Mouse (Mus musculus) adrenal gland, postnatal 36 days (tissue): Measurements from ENCODE around the gene Donson. TPM values are rescaled to one million over a fixed set of nuclear protein-coding genes. Genes with fewer than 3 reads are reported as not detected.
A peak's percentile ranks its signal among the peaks of the same experiment; 100 is the strongest.
"Not testable (repeated sequence)": the region's sequence is repeated elsewhere in the genome, so short reads cannot be mapped to it uniquely, and the experiment has no call there.

Experiments
- DNase-seq, 2 experiments: peaks; one replicate each; pipeline ENCODE4 v3.0.0; 2021; ENCODE audit warnings: mixed read lengths in 1 of 2
- total RNA-seq, 2 experiments: library from RNA; stranded (reverse); gene quantifications; 2 replicates each; pipeline ENCODE4 v1.2.3; 2021

The Donson gene
- total RNA-seq, 2 experiments from 2014 or later, result 5.3 to 5.4 TPM

DNA sequence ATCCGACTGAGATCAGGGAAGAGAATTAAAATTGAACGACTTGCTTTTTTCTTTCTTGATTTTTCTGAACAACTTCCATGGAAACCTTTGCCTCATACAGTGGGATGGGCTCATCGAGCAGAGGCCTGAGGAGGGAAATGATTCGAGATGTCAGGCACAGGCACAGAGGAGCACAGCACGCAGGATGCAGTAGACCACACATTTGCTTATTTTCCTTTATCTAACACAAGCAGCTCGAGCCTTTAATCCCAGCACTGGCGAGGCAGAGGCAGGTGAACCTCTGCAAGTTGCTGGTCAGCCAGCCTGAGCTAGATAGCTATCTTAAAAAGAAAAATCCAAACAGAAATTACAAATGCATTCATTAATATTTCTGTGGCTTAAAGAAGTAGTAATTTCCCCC is 1.2 kb upstream of the Donson start:
- no peak for DNase-seq

DNA sequence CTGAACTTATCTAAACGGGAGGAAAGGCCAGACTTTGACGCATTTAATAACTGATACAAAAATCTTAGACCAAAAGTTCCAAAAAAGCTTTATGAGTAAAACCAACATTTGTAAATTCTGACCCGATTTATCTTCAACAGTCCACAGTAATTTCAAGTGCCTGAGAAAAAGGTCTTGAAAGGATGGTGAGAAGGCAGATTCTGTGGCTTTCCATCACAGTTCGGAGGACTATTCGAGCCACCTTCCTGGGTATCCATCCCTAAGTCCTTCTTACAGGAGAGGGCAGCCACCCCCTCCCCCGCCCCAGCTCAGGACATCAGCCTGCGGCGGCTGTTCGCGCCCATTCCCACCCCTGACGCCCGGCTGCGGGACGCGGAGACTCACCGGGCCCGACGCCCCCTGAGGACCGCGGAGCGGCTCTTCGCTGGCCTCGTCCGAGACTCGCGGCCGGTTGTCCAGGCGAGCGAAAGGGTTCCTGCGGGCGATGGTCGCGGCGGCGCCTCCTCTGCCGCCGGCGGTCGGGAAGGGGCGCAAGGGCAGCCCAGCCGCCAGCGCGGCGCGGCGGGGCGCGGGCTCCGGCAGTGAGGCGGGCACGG is 449 bp downstream of the Donson start:
- no peak for DNase-seq

DNA sequence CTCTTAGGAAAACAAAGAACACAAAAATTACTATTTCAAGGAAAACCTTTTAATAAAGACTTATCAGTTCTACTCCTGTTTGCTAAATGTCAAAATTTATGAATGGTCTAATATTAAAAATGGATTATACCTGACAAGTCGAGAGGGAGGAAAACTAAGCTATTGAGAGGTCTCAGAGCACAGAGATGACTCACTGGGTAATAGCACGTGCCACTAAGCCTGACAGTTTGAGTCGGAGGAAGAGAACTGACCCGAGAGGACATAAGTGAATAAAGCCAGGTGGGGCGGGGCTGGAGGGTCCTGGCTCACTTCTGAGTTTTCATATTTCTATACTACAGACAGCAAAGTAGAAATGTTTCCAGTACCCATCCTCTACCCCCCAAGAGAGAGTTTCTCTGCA is 2.2 kb downstream of the Donson start:
- no peak for DNase-seq

DNA sequence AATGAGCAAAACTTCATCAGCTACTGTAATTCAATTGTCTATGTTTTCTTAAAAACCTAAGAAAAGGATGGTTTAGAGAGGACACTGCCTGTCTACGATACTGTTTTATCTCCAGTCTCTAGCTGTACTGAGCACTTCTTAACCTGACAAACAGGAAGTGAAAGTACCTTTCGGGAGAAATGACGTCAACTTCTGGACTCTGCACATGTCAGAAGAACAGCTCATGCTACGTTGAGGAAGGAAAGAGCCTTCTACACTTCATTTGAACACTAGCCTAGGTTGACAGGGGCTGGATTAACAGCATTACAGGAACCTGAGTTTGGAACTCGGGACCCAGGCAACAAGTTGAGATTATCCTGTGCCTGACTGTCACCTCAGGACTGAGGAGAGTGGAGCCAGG is 3.0 kb downstream of the Donson start:
- DNase-seq, result no peak

DNA sequence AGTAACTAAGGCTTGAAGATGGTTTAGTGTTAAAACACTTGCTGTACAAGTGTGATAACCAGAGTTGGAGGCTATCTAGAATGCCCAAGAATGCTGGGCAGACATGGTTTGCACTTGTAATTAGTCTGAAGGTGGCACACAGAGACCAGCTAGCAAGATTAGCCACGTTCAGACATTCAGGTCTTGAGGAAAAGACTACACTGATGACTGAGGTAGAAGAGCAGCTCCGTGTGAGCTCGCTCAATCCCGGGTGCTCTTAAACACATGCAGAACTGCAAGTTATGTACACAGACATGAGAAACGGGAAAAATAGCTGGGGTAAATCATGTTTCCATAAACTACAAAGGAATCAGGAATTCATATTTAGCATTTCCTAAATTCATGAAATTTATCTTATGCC is 7.9 kb downstream of the Donson start:
- DNase-seq, result no peak

DNA sequence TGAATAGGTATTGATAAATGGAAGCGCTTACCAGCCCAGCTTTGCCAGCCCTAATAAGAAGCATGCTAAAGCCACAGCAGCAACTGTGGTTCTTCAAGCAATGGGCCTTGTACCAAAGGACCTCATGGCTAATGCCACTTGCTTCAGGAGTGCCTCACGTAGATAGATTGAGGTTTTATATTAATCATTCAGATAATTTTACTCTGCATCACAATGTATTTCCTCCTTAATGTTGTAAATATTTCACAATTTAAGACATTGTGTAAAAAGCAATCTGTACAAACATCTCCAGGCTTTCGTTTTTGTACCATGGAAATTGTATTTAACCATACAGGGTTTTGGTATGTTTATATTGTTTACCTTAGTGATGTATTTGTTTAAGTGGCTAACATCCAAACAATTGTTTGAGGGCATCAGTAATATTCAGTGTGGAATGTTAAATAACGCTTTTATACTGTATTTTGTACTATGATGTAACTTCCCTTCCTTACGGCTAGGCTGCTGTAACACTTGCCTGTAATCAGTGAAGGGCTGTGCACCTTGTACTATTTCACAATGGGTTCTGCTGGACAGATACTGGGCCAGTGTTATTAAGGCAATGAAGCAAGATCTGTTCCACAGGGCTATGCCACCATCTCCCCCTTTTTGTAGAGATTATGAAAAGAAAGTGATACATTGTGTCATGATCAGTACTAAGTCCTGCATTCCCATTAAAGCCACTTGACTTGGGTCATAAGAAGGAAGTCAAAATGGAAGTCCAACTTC is 10.2 kb downstream of the Donson start:
- no peak for DNase-seq

DNA sequence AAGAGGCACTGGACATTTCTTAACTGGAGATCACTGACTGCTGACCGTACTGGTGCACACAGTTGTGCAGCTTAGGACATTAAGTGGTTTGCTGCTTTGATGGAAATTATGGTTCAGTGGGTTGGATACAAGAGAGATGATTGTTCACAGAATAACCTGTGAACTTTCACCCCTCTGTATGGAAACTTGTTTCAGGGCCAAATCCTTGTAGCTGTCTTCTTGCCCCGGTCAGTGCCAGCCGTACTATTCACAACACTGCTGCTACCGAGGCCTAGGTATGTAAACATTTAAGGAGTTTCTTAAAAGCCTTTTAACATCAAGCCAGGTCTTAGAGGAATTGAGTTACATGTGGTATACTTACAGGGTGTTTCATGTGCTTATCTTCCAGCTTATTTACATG is 14.1 kb downstream of the Donson start:
- no peak for DNase-seq

DNA sequence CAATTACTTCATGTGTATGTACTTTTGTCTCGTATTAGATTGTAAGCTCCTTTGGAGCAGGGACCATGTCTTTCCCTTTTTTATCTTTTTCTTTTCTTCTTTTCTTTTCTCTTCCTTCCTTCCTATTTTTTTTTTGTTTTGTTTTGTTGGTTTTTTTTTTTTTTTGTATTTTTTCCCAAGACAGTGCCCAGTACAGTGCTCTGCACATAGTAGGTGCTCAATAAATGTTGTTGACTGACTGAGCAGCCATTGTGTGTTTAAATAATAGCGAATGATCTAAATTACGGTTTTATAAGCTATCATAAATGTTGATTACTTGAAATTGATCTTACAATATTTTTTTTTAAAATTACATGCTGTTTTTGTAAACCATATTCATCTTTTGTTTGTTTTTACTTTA is 24.8 kb downstream of the Donson start:
- DNase-seq, result no peak

DNA sequence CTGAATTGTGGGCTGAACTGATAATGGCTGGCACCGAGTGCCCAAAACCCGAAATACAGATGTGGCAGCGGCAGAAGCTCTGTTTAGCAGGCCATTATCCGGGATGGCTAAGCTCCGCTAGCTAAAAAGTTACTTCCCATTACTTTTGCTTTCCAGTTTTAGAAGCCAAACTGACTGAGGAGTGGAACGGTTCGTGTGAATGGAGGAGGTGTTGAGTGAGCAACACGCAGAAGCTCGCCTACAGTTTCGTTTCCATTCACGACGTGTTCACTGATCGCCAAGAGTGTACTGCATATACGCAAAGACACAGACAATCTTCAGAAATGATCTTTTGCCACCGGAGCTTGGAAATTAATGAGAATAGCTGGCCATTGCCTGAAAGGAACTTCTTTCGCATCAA is 26.2 kb downstream of the Donson start:
- DNase-seq, result no peak

DNA sequence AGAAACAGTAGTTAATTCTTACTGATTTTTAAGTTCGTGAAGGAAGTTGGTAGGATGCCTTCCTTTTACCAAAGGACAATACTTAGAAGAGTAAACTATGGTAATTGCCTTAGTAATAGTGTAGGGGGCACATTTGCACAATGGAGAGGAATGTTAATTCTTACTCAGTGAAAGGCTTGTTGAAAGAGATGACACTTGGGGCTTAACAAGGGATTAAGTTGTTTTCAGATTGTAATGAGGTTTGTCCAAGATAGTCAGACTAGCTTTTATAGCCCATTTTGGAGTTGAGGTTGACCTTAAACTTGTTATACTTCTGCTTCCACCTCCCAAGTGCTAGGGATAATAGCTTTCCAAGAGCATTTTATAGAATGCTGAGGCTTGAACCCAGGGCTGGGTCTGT is 27.2 kb downstream of the Donson start:
- no peak for DNase-seq

DNA sequence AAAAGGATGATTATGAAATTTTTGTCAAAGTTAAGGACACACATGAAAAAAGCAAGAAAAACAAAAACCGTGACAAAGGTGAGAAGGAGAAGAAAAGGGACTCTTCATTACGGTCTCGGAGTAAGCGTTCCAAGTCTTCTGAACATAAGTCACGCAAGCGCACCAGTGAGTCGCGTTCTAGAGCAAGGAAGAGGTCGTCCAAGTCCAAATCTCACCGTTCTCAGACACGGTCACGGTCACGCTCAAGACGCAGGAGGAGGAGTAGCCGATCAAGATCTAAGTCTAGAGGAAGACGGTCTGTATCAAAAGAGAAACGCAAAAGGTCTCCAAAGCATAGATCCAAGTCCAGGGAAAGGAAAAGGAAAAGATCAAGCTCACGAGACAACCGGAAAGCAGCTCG is 28.8 kb downstream of the Donson start:
- DNase-seq, result no peak

DNA sequence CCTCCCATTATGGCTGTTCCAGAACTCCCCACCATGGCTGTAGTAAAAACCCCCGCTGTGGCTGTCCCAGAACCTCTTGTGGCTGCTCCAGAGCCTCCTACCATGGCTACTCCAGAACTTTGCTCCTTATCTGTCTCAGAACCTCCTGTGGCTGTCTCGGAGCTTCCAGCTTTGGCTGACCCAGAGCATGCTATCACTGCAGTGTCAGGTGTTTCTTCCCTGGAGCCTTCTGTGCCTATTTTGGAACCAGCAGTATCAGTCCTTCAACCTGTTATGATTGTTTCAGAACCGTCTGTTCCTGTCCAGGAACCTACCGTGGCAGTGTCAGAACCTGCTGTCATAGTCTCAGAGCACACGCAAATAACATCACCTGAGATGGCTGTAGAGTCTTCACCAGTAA is 30.1 kb downstream of the Donson start:
- DNase-seq, result no peak

DNA sequence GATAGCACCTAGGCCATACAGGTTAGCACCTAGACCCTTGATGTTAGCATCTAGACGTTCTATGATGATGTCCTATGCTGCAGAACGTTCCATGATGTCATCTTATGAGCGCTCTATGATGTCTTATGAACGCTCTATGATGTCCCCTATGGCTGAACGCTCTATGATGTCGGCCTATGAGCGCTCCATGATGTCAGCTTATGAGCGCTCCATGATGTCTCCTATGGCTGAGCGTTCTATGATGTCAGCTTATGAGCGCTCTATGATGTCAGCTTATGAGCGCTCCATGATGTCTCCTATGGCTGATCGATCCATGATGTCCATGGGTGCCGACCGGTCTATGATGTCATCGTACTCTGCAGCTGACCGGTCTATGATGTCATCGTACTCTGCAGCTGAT is 31.3 kb downstream of the Donson start:
- no peak for DNase-seq

DNA sequence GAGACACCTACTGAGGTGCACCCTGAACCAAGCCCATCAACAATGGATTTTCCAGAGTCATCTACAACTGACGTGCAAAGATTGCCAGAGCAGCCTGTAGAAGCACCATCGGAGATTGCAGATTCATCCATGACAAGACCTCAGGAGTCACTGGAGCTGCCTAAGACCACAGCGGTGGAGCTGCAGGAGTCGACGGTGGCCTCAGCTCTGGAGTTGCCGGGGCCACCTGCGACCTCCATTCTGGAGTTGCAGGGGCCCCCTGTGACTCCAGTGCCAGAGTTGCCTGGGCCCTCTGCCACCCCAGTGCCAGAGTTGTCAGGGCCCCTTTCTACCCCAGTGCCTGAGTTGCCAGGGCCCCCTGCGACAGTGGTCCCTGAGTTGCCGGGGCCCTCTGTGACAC is 33.3 kb downstream of the Donson start:
- DNase-seq, result no peak

DNA sequence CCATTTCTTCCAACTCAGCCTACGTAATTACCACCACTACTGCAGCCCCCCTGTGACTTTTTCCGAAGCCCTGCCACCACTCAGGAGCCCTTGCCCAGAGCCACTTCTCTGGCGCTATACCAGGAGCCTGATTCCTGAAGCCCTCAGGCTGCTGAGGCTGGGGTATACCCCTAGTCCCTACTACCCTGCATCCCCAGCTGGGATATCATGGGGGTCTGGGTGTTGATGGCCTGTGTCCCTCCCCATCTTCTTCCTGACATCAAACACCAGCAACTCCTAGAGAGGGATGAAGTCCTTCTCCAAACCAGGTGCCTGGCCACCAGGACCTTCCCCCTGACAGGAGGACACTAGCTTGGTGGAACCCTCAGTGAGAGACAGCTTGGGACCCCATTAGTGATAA is 36.4 kb downstream of the Donson start:
- no peak for DNase-seq

DNA sequence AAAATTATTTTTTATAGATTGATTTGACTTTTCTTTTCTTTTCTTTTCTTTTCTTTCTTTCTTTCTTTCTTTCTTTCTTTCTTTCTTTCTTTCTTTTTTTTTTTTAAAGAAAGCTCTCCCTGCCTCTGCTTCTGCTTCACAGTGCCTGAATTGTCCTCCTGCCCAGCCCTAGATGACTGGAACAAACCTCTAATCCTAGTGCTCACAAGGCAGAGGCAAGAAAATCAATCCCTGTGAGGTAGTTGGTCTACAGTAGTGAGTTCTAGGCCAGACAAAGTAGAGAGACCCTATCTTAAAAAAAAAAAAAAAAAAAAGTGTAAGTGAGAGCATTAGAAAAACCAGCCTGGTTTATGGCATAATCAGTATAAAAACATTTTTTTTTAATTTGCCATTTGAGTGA is 38.8 kb downstream of the Donson start:
- no peak for DNase-seq

DNA sequence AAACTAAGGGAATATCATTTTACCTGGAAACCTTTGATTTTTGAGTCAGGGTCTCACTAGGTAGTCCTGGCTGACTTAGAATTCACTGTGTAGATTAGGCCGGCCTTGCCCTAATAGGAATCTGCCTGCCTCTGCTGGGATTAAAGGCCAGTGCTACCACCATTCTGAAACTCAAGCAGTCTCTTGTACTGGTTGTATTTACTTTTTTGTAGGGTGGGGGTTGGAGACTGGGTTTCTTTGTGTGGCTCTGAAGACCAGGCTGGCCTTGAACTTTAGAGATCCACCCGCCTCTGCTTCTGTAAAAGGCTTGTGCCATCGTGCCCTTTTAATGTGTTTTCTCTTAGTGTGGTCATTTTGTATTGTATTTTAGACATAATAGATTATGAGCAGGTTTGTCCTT is 39.3 kb downstream of the Donson start:
- DNase-seq, result peak; percentile 36 to 46

DNA sequence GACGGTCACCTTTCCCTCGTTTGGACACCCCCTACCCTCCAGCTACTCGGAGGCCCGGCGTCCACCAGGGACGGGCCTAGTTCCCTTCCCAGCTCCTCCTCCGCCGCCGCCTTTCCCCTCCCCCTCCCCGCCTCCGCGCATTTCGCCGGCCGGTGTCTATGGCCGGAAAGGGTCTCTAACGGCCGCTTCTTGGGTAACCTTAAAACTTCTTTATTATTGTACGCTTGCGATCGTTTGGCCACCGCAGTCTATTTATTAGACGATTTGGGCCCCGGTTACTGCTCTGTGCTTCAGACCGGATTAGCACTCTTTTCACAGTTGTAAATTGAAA is 40.4 kb downstream of the Donson start:
- peak; percentile 88 to 93 for DNase-seq

DNA sequence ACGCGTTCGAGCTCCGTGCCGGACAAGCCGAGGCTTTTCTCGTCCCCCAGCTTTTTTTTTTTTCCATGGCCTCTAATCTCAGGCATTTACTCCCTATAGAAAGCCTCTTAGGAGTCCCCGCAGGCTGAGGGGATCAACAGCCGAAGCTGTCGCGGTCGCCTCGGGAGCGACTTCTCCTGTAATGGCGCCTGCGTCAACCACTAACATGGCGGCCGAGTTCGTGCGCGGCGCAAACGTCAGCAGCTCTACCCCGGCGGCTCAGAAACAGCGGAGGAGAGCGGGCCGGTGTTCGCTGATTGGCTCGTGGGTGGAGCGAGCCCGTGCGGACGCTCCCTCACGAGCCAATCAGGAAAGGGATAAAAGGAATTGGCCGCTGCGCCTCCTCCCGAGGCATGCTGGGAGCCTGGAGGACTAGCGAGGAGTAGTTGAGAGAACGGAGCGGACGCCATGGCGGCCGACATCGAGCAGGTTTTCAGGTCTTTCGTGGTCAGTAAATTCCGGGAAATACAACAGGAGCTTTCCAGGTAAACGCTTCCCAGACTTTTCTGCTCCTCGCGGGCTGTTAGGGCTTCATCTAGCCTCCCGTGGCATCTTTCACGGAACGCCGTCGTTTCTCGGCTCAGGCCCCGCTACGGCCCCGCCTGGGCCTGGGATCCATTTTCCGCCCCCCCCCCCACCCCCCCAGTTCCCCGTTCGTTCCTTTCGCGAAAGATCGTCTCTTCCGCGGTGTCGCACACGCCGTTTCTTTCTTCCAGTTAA is 40.9 kb downstream of the Donson start, which contains the start of gene Son:
TSS of gene Son (plus strand) at position 46 of the 759 bp plus-strand sequence.
- peak; percentile 97 for DNase-seq

DNA sequence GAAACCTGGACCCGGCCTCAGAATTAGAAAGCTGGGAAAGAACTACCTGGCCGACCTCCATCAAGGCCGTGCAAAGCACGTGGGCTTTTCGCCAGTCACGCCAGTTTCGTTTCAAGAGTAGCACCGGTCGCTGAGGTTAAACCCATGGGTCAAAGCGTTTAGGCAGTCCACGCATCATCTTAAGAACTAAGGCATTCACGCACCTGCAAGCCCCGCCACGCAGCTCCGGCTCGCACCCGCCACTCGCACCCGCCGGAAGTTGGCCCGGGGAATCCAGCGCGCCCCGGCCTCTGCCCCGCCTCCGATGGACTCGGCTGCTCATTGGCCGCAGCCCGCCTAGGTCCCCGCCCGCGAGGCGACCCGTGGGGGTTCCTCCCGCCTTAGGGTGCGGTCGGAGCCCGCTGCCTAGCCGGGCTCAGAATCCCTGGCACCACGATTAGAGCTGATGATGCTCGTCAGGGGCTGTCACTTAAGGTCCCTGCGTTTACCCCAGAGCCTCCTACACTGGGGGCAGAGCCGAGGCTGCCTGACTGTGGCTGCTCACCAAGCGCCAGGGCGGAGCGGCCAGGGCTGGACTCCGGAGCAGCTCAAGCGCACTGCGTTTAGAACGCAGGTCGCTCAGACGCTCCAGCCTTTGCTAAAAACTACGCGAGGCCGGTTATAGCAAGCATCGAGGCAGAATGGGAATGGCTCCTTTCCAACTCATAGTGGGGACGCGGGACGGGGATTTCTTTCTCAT is 41.7 kb downstream of the Donson start, which contains the start of gene Gart:
TSS of gene Gart (minus strand) at position 272 of the 739 bp plus-strand sequence.
- DNase-seq, result peak; percentile 97 to 99

DNA sequence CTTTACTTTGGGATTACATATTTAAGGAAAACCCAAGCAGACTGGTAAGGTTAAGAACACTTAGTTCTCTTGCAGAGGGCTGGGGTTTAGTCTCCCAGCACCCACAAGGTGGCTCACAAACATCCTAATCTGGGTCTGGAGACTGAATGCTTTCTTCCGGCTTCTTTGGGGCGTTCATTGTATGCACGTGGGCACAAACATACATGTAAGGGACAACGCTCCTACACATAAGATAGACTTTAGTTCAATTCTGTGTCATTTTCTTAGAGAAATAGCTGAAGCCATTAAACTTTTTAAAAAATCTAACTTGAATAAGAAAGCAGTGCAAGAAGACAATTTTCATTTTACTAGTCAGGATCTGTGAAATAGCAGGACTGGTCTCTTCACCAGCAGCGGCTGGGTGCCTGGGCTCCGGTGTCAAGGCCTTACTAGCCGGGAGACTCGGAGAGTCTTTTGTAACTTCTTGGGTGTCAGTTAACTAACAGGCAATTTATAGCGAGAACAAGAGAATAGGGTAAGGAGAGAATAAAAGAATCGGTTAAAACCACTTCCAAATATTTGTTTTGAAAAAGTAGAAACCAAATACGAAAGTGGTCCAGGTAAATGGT is 42.5 kb downstream of the Donson start:
- peak in 1 of 2 experiments; percentile 31 for DNase-seq

DNA sequence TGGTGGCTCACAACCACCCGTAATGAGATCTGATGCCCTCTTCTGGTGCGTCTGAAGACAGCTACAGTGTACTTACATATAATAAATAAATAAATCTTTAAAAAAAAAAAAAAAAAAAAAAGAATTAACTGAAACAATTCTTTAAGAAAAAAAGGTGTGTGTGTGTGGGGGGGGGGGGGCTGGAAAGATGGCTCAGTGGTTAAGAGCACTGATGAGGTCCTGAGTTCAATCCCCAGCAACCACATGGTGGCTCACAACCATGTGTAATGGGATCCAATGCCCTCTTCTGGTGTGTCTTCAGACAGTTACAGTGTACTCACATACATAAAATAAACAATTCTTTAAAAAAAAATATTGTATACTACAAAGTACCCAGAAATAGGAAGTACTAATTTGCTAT is 43.1 kb downstream of the Donson start:
- not testable (repeated sequence) for DNase-seq
